Mouse (Mus musculus) midbrain, embryonic 10.5 days (tissue): Measurements from ENCODE around the gene Ndrg2. TPM values are rescaled to one million over a fixed set of nuclear protein-coding genes. Genes with fewer than 3 reads are reported as not detected.
"Not testable (repeated sequence)": the region's sequence is repeated elsewhere in the genome, so short reads cannot be mapped to it uniquely, and the experiment has no call there.

Experiments
- DNase-seq: peaks from one replicate; pipeline ENCODE4 v3.0.0-alpha.2; 2017; ENCODE audit warnings: low spot score
- H3K27ac ChIP-seq: fragments of 300-500 bp; sonication (generic); replicated peaks from 2 replicates; pipeline ENCODE4 v1.5.1; 2016; ENCODE audit warnings: mild to moderate bottlenecking
- H3K27me3 ChIP-seq: fragments of 300-500 bp; sonication (generic); 2 replicates; pipeline ENCODE4 v1.6.1; 2016; ENCODE audit warnings: low read depth, mild to moderate bottlenecking; ENCODE audit not compliant: poor library complexity, severe bottlenecking
- H3K36me3 ChIP-seq: fragments of 300-500 bp; sonication (generic); 2 replicates; pipeline ENCODE4 v1.6.1; 2016; ENCODE audit warnings: mild to moderate bottlenecking, moderate library complexity
- H3K4me1 ChIP-seq: fragments of 300-500 bp; sonication (generic); 2 replicates; pipeline ENCODE4 v1.6.1; 2016
- H3K4me3 ChIP-seq: fragments of 300-500 bp; sonication (generic); 2 replicates; pipeline ENCODE4 v1.5.1; 2016; ENCODE audit warnings: mild to moderate bottlenecking, moderate library complexity
- H3K9me3 ChIP-seq: fragments of 300-500 bp; sonication (generic); replicated peaks from 2 replicates; pipeline ENCODE4 v1.6.1; 2016; ENCODE audit warnings: mild to moderate bottlenecking
- WGBS: fragments of 180-500 bp; shearing (Covaris S2); methylation state at CpG from one replicate; pipeline ENCODE4 v1.1.7; 2016; 5-methylcytosine and 5-hydroxymethylcytosine counted together
- polyA plus RNA-seq: library from polyadenylated mRNA; unstranded; fragments of >200 nt; fragmentation: Nextera tagmentation; extraction: Ambion mirVana; gene quantifications from 2 replicates; pipeline ENCODE4 v1.2.1, GENCODE M21; 2016

The Ndrg2 gene
- 8.4 and 11.1 TPM in 2 replicates for polyA plus RNA-seq

DNA sequence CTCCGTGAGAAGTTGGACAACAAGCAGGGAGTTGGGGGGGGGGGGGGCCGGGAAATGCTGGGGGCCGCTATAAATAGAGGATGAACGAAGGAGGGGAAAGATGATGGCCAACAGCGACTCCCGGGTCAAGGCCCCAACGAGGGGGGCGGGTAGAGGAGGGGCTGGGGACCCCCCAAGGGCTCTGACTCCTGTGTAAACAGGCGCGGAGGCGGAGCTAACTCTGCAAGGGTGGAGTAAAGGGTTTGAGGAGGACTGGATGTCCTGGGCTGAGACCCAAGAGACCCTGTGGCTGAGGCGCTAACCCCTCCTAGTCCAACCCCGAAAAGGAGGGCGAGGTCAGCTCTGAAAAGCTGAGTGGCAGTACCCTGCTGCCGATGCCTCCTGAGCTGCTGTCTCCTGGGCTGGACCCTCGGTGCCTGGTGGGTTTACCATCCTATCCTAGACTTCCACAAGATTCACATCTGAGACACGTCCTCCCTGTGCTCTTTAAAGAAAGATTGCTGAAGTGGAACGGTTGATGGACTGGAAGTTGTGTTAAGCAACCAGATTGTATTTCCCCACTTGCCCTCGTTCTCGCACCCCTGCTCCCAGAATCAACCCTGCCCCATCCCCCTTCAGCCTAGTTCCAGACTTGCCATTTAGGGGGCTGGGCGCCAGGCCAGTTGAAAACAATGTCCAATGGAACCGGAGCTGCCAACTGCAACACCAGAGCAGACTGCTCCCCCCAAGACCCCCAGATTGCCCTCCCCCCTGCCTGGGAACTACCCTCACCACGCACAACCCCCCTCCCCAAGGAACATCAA lies at the start of gene Ndrg2:
Ndrg2 (minus strand) TSS at position 199 of the 803 bp plus-strand sequence.
- no peaks in the 10 kb centered on the region for H3K36me3 ChIP-seq
- no peaks in the 10 kb centered on the region for H3K9me3 ChIP-seq
- DNase-seq, result peak; percentile 47
- WGBS, result 3% methylated on average over 23 of the region's 23 CpGs
- H3K4me3 ChIP-seq, result peak within 1 kb of the TSS; percentile 63
- H3K27me3 ChIP-seq, result peaks cover 48% of the 10 kb centered on the region
- H3K4me1 ChIP-seq, result peaks cover 26% of the 10 kb centered on the region
- H3K27ac ChIP-seq, result peak within 1 kb of the TSS; percentile 72

DNA sequence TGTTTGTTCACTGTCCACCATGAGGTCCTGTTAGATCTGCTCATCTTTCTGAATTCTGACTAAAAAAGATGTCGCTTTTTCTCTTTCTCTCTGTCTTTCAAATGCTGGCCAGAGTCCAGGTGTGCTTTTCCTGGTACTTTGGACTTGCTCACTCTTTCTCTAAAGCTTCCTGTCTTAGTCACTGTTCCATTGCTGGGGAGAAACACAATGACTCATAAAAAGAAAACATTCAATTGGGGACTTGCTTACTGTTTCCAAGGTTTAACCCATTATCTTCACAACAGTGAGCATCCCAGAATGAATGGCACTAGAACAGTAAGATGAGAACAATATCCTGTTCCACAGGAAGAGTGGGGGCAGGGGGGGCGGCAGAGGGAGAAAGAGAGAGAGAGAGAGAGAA lies 46.4 kb upstream of the Ndrg2 start:
- no peak for DNase-seq
- H3K27ac ChIP-seq, result no peak overlapping the region
- H3K27me3 ChIP-seq, result no peaks in the 10 kb centered on the region
- 96% methylated on average over 2 of the region's 2 CpGs for WGBS
- H3K9me3 ChIP-seq, result peaks cover 5% of the 10 kb centered on the region
- H3K4me3 ChIP-seq, result no peak overlapping the region
- H3K36me3 ChIP-seq, result no peaks in the 10 kb centered on the region
- H3K4me1 ChIP-seq, result no peaks in the 10 kb centered on the region

DNA sequence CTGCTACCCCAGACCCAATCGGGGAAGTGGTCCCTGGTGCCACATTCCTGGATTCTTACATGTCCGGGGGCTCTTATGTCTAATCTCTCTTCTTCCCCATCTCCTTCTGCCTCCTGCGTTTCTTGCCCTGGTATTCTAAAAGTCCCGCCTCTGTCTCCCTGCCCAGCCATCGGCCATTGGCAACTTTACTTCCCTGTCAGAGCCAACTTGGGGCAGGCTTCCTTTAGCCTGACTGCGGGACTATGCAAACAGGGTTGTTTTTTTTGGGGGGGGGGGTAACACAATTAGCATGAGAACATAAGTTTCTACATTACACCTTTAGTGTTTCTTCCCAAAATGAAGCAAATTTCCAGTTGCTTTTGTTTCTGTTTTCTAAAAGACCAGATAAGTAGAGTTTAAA lies 29.4 kb upstream of the Ndrg2 start:
- Histone ChIP-seq H3K9me3 (no peaks in the 10 kb centered on the region; the same call in 1 of the 2 replicates), H3K36me3 (no peaks in the 10 kb centered on the region), H3K4me1 (peaks cover 13% of the 10 kb centered on the region), H3K27me3 (no peaks in the 10 kb centered on the region), H3K4me3 (no peak overlapping the region), H3K27ac (no peak overlapping the region)
- WGBS, result 89% methylated on average over 6 of the region's 6 CpGs
- DNase-seq, result no peak

DNA sequence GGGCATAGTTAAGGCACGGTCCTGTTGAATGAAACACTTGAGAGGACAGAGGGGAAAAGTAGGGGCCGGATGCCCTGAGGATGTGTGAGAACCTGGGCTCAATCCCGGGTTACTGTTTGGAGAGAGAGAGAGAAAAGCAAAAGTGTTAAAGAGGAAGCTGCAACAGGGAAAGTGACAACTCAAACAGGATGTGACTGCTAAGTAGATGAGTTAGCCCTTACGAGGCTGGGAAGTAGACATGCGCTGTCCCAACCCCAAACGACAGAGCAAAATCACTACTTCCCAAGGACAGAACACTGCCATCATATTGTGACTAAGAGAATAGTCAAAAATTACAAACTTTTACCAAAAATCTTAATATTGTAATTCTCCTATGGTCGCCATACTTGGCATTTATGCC lies 28.3 kb upstream of the Ndrg2 start:
- 80% methylated on average over 7 of the region's 7 CpGs for WGBS
- no peaks in the 10 kb centered on the region for H3K36me3 ChIP-seq
- H3K9me3 ChIP-seq, result no peaks in the 10 kb centered on the region; the same call in 1 of the 2 replicates
- no peak overlapping the region for H3K27ac ChIP-seq
- H3K4me3 ChIP-seq, result no peak overlapping the region
- no peaks in the 10 kb centered on the region for H3K27me3 ChIP-seq
- DNase-seq, result no peak
- H3K4me1 ChIP-seq, result peaks cover 13% of the 10 kb centered on the region

DNA sequence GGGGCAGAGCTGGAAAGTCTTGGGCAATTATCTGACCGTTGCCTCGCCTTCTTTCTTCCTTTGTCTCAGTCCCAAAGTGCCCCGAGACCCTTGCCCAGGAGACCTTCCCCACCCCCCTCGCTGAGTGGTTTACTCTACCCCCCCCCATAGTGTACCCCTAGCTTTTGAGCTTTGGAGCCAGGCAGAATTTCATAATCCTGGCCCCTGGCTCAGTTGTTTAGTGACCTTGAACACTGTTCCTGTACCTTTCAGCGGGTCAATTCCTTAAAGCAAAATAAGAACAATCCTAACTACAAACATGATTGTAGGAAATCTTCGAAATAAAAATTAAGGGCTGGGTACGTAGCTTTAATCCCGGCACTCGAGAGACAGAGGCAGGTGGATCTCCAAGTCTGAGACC lies 27.6 kb upstream of the Ndrg2 start:
- no peak for DNase-seq
- Histone ChIP-seq H3K27me3 (no peaks in the 10 kb centered on the region), H3K4me1 (peaks cover 13% of the 10 kb centered on the region), H3K27ac (0 out of 2 replicates have a peak overlapping the region, but pooled peaks have one; percentile 19), H3K4me3 (no peak overlapping the region), H3K36me3 (no peaks in the 10 kb centered on the region), H3K9me3 (no peaks in the 10 kb centered on the region; the same call in 1 of the 2 replicates)
- WGBS, result 61% methylated on average over 9 of the region's 9 CpGs

DNA sequence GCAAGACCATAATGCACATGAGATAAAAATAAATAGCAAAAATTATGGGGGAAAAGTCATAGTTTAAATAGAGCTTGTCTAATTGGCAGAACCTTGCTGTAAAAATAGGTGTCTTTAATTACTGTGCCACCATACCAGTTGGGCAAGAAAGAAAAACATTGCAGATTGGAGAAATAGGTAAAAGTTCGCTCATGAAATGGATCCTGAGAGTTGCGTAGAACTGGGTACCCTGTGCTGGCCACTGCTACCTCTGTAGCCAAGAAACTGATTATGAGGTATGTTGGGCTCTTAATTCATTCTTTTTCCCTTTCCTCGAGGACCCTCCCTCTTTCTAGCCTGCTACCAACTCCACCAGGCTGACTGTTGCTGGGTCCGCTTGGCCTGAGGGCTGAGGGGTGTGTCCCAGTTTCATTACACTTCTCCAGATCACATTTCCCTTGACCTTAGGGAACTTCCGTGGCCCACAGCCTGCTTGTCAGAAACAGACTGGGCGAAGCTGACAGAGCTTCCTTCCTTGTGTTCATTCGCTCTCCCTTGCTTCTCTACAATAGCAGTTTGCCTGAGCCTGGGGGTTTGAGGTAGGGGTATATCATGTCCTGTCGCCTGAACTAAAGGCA lies 27.1 kb upstream of the Ndrg2 start:
- no peak for DNase-seq
- Histone ChIP-seq H3K27me3 (no peaks in the 10 kb centered on the region), H3K27ac (0 out of 2 replicates have a peak overlapping the region, but pooled peaks have one; percentile 19), H3K36me3 (no peaks in the 10 kb centered on the region), H3K9me3 (no peaks in the 10 kb centered on the region; the same call in 1 of the 2 replicates), H3K4me3 (no peak overlapping the region), H3K4me1 (peaks cover 13% of the 10 kb centered on the region)
- 50% methylated on average over 8 of the region's 8 CpGs for WGBS

GRCm38 (mm10) chr14:51939005-51939404 lies 25.0 kb upstream of the Ndrg2 start:
- WGBS, result 88% methylated on average over 9 of the region's 9 CpGs
- no peaks in the 10 kb centered on the region for H3K27me3 ChIP-seq
- no peak overlapping the region for H3K4me3 ChIP-seq
- no peaks in the 10 kb centered on the region; the same call in 1 of the 2 replicates for H3K9me3 ChIP-seq
- H3K36me3 ChIP-seq, result no peaks in the 10 kb centered on the region
- no peak for DNase-seq
- no peak overlapping the region for H3K27ac ChIP-seq
- peaks cover 13% of the 10 kb centered on the region for H3K4me1 ChIP-seq

GRCm38 (mm10) chr14:51932092-51933020 lies 18.4 kb upstream of the Ndrg2 start:
- Histone ChIP-seq H3K36me3 (no peaks in the 10 kb centered on the region), H3K4me3 (no peak overlapping the region), H3K4me1 (no peaks in the 10 kb centered on the region), H3K27ac (no peak overlapping the region), H3K27me3 (no peaks in the 10 kb centered on the region), H3K9me3 (no peaks in the 10 kb centered on the region)
- DNase-seq, result no peak
- 82% methylated on average over 10 of the region's 10 CpGs for WGBS

GRCm38 (mm10) chr14:51930824-51931223 lies 16.9 kb upstream of the Ndrg2 start:
- H3K9me3 ChIP-seq, result no peaks in the 10 kb centered on the region
- no peak overlapping the region for H3K27ac ChIP-seq
- no peaks in the 10 kb centered on the region for H3K4me1 ChIP-seq
- H3K4me3 ChIP-seq, result no peak overlapping the region
- no peaks in the 10 kb centered on the region for H3K36me3 ChIP-seq
- H3K27me3 ChIP-seq, result no peaks in the 10 kb centered on the region
- DNase-seq, result peak; percentile 51
- 42% methylated on average over 5 of the region's 5 CpGs for WGBS

- DNase-seq, result no peak
- Histone ChIP-seq H3K9me3 (no peaks in the 10 kb centered on the region), H3K27ac (no peak overlapping the region), H3K27me3 (no peaks in the 10 kb centered on the region), H3K36me3 (no peaks in the 10 kb centered on the region), H3K4me1 (no peaks in the 10 kb centered on the region), H3K4me3 (no peak overlapping the region)
- WGBS, result 74% methylated on average over 9 of the region's 9 CpGs
Measured at GRCm38 (mm10) chr14:51929968-51930367, 16.0 kb upstream of the Ndrg2 start.

- DNase-seq, result no peak
- WGBS, result 89% methylated on average over 8 of the region's 8 CpGs
- Histone ChIP-seq H3K9me3 (no peaks in the 10 kb centered on the region), H3K4me3 (no peak overlapping the region), H3K27me3 (no peaks in the 10 kb centered on the region), H3K4me1 (no peaks in the 10 kb centered on the region), H3K27ac (no peak overlapping the region), H3K36me3 (no peaks in the 10 kb centered on the region)
Measured at GRCm38 (mm10) chr14:51929309-51929943, 15.5 kb upstream of the Ndrg2 start.

- not testable (repeated sequence) for DNase-seq, H3K36me3 ChIP-seq, H3K4me1 ChIP-seq, H3K27ac ChIP-seq, H3K27me3 ChIP-seq, H3K4me3 ChIP-seq, H3K9me3 ChIP-seq
- 93% methylated on average over 11 of the region's 11 CpGs for WGBS
Measured at GRCm38 (mm10) chr14:51926930-51927329, 13.0 kb upstream of the Ndrg2 start.
